Mouse (Mus musculus): Measurements from ENCODE around the gene Hoxb3.

The Hoxb3 gene

DNA sequence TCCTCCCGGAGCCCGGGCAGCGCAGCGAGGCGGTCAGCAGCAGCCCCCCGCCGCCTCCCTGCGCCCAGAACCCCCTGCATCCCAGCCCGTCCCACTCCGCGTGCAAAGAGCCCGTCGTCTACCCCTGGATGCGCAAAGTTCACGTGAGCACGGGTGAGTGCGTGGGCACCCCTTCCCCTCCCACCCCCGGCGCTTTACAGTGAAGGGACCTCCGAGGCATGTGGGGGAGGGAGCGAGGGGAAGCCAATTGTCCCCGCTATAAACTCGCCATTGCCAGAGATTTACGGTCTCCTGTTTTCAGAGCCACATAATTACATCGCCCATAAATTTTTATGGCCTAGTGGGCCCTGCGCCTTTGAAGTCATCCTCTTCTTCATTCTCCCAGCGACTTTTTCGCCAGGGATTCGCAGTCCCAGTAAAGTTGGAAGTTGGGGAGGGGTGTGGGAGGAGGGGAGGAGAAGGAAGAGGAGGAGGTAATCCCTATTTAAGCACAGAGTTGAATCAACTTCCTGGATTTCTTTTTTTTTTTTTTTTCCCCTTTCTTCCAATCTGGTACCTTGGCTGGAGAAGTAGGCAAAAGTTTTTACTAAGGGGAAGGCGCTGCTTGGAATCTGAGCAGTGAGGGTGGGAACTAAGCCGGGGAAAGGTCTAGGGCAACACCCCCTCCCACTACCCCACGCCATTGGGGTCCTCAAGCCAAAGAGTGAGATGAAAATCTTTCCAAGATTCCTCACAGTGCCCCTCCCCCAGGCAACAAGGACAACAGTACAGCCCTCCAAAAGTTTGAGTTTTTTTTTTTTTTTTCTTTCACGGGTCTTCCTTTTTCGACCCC lies 3.8 kb upstream of the Hoxb3 start:
- DNase-seq, result no peak

DNA sequence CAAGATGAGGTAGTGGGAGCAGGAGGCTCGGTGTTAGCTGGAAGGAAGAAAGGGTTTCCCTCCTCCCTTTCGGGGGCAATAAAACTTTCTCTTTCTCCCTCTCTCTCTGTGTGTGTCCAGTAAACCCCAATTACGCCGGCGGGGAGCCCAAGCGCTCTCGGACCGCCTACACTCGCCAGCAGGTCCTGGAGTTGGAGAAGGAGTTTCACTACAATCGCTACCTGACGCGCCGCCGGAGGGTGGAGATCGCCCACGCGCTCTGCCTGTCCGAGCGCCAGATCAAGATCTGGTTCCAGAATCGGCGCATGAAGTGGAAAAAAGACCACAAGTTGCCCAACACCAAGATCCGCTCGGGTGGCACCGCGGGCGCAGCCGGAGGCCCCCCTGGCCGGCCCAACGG lies 3.2 kb upstream of the Hoxb3 start:
- DNase-seq, result no peak

DNA sequence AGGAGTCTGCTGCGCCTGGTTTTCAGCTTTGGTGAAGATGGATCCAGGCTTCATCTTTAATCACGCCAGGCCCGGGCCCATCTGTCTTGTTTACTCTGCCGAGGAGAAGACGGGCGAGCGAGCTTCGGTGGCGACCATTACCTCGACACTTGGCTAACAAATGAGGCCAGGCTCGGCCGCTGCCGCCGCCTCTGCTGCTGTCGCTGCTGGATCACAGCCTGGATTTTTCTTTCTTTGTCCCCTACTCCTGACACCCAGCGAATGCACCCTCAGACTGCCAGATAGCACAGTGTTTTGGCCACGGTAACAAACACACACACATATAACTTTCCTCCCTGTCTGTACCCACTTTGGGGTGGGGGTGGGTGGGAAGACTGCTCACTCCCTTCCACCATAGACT lies 2.4 kb upstream of the Hoxb3 start:
- no peak for DNase-seq

DNA sequence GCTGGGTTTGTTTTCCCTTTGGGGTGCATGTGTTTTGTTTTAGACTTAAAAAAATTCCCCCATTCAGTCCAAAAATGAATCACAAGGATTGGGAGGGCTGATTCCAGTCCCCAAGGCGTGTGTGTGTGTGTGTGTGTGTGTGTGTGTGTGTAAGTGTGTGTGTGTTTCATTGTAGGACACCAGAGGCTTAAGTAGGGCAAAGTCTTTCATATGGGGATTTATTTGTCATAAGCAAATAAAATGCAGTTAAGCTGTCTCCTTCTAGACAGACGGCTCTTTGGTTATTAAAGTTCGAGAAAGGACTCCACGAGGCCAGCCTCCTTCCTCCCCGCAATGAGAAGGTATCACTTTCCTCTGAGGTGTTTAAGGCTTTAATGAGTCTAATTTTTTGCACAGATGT lies 1.3 kb upstream of the Hoxb3 start:
- no peak for DNase-seq

DNA sequence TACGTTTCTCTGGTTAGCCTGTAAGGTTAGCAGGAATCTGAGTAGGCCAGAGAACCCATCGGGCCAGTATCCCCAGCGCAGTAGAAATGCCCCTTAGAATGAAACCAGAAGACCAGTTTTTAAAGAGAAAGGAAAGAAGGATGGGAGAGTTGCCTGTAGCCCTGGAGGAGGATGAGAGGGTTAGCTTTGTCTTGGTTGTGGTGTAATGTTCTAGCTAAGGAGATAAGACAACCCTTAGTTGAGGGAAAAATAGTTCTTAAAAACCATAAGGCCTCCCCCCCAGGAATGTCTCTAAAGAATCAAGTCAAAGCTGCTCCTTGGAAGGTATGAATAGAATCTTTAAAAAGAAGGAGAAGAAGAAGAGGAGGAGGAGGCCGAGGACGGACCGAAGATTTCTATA lies 388 bp upstream of the Hoxb3 start:
- DNase-seq, result no peak

DNA sequence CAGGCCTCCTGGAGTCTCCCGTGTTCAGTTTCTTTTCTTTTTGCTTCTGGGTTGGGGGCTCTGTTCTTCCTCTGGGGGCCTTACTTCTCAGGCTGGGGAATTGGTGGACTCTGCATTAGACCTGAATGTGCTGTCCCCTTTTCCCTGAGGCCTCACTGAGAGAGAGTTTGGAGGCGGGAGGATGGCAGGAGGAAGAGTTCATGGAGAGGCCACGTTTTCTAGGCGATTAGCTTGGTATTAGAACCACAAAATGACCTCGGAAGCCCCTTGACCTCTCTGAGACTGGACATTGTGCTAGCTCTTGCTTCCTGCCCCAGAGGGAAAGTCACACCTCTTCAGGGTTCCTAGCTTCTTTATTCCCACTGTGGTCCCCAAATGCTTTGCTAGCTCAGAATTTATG lies 999 bp downstream of the Hoxb3 start:
- no peak for DNase-seq

DNA sequence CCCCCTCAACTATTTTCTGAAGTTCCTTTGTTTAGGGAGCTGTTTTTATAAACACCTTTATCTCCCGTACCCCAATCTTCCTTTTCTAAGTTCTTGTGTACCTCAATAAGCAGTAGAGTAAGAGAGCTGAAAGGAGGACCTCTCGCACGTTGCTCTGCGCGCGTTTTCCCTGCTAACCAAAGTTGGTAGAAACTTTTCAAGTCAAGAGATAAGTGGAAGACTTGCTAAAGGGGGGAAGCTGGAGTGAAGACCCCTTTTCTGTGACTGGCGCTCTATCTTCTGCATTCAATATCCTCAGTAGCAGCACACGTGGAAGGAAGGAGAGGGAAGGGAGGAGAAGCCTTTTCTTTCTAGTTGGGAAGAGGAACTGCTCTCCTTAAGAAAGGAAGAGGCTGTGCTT lies 1.8 kb downstream of the Hoxb3 start:
- no peak for DNase-seq

DNA sequence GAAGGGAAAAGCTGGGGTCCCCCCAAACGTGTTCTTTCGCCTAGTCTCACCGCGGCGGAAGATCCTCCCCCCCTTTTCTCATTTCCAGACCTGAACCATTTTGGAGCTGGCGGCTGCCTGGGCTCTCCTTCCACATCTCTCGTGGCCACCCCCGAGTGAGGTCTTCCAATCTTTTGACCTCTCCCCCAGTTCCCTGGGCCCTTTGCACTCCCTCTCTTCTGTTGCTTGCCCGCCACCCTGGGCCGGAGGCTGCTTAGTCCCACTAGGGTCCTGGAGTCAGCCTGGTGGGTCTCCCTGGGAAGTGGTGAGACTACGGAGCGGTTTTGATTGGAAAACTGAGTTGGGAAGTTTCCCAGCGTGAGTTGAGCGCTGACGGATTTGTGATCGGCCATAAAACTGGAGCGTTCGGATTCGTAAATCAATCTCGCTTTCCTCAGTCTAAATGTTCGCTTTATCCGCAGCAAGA lies 2.7 kb downstream of the Hoxb3 start:
- DNase-seq, result no peak

DNA sequence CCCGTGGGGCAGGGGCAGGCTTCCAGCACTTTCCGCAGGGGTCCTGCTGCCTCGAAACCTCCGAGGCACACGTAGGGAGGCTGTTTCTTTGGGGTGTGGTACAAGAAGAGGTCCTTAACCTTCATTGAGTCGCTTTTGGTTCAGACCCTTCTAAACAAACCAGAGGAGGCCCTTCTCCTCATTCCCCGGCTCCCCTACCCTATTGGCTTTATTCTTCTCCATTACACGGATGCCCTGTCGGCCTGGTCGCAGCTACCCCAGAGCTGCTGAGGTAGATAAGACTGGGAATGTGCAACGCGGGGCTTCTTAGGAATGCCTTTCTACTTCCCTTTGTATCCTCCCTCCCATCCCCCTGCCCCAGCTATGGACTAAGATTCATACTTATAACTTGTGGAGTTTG lies 3.6 kb downstream of the Hoxb3 start:
- no peak for DNase-seq

DNA sequence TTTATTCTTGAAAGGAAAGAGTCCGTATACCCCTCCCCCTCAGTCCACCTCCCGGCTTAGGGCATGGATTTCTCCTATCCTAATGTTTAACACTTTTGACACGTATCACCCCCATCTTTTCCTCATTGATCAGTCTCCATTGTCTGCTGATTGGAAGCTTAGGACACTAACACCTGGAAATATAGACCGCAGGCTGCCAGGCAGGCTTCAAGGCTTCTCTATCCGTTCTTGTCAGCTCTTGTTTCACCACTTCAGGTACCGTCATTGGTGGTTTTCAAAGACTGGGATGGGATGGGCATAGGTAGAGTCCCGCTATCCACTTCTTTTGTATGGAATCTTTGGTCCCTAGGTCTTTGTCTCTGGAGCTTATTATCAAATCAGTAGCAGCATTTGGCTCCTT lies 4.0 kb downstream of the Hoxb3 start:
- no peak for DNase-seq

DNA sequence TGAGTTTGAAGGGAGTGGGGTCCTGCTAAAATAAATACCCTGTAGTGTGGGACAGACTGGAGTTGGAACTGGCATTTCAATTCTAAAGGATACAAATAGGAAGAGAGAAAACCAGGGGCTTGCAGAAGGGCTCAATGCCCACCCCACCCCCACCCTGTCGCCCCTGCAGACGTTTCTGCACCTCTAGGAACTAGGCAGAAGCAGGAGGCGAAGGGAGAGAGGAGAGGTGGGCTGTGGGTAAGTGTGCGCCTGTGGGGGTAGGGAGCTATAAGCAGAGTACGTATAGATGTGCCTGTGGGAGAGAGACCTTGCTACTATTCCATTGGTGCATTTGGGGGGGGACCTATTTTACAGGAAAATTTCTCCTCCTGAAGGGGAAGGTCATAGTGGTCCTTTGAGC lies 4.6 kb downstream of the Hoxb3 start:
- DNase-seq, result no peak

DNA sequence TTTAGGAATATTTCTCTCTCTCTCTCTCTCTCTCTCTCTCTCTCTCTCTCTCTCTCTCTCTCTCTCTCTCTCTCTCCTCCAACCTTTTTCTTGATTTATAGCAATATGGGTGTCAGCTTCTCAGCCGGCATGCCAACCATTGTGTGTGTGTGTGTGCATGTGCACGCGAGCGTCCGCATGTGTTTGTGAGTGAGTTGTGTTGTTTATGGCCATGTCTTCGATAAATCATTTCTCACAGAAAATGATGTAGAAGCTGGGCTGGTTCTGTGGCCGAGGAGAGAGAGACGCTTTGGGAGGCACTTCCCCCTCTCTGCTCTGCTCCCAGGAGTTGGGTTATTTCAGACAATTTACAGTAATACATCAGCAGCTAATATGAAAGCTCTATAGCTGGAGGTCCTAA lies 5.5 kb downstream of the Hoxb3 start:
- DNase-seq, result no peak

DNA sequence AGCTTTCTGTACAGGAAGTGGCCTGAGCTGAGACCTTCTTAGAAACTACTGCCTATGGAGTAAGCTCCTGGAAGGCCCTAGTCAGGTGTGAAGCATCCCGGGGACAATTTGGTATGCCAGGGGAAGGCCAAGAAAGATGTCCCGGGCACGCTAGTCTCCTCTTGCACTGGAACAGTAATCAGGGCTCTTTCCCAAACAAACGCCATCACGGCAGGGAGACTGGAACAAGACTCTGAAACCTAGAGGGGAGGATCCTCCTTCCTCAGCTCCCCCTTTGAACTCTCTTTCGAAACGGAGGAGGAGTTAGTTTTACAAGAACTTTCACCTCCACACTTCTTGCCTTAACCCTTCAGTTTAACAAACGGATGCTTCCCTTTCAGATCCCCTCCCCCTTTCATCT lies 9.0 kb downstream of the Hoxb3 start:
- no peak for DNase-seq

DNA sequence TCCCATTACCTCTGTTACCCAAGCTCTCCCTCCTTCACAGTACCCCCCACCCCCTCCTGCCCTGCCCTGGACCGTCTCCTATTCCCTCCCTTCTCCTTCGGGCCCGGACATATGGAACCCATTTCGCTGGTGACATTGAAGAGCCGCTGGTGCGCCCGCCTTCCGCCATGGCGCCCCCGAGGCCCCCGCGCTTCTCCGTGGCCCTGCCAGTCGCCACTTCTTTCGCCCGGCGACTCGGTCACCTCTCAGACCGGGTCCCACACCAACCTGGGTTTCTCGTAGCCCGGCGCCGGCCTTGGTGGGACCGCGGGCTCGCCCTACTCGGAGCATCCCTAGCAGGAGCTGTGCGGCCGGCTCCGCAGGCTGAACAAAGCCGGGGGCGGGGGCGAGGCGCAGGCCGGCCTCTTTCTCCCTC lies 9.5 kb downstream of the Hoxb3 start:
- no peak for DNase-seq

DNA sequence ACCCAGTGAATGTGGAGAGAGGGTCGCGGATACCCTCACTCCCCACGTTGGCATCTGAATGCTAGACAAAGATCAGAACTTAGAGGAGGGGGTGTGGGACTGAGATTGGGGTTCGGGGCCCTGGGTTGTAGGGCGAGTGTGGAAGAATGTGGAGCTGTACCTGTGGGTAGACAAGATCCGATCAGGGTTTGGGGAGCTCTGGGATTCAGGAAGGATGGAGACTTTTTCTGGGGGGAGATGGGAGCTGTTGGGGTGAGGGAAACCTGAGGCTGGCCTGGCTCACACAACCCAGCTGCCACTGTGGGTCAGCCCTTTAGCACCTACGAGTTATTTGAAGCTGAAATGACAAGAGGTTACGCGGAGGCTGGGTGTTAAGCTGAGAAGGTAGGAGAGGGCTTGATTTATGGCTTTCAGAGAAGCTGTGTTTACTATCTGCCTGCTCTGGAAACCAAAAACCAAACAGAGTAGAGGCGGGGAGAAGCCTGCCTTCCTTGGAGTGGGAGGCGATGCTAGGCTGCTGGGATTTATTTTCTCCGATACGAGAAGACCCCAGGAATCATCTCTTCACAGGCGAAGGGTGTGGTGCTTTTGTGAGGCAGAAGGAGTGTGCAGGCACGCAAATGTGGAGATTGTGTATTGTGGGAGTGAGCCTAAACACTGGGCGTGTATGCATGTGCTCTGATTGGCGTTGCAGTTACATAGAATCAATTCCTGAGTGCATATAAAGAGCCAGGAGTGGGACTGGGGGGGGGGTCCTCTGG lies 10.3 kb downstream of the Hoxb3 start:
- DNase-seq, result no peak

DNA sequence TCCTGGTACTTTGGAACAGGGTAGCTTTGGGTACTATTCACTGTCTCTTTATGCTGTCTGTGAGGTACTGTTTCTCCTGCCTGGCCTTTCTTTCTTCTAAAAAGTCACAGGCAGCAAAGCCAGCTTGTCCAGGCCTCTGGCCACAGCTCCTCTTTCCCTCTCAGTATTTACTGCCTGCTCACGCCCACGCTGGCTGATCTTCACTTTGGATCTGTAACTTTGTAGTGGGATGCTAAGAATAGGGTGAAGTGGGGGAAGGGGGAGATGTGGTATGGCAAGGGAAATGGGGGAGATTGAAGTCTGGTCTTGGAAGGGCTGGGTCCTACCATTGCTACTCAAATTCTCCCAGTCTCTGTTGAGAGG lies 10.9 kb downstream of the Hoxb3 start:
- no peak for DNase-seq

DNA sequence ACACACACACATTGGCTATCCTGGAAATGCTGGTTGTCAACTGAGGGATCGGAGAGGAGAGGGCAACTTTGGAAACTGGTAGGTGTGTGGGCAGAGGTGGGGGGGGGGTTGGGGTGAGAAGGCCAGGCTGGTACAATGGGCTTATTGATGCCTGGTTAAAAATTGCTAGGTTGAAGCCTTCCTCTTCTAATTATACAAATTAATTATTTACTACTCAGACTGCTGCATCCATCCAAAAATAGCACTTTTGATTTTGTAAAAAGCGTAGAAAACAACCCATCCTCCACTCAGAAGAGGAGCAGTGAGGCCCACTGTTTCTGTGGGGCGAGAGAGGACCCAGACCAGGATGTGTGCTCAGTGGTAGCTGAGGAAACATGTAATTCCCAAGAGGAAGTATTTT lies 11.9 kb downstream of the Hoxb3 start:
- no peak for DNase-seq

DNA sequence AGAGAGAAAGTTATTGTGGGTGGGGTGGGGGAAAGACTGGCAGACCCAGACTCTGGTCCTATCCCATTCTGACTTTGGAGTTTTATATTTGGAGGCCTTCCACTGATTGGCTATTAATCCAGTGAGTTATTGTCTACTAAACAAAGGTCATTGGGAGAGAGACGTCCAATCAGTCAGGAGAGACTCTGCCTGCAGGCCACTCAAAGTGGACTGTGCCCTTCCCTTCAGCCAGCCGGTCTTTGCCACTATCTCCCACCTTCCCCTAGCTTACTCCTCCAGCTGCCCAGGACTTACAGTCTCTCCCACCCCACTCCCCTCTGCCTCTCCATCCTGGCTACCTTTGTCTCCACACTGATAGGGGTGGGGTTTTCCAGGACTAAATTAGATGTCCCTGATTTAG lies 13.5 kb downstream of the Hoxb3 start:
- no peak for DNase-seq

DNA sequence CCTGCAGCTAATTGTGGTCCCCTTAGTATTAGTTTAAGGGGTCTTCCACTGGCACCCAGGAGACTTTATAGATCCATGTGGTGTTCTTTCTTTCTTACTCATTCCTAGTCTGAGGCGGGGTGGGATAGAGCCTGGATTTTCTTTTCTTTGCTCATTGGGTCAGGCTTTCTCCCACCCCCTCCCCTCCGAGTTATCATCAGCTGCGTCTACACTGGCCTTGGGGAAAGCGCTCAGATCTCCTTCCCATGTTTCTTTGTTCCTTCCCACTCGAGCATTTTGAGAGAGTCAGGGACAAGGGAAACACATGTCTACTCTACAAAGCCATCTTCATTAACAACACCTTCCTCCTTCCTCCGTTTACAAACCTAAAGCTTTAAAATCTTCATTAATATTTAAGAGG lies 13.9 kb downstream of the Hoxb3 start:
- DNase-seq, result no peak

DNA sequence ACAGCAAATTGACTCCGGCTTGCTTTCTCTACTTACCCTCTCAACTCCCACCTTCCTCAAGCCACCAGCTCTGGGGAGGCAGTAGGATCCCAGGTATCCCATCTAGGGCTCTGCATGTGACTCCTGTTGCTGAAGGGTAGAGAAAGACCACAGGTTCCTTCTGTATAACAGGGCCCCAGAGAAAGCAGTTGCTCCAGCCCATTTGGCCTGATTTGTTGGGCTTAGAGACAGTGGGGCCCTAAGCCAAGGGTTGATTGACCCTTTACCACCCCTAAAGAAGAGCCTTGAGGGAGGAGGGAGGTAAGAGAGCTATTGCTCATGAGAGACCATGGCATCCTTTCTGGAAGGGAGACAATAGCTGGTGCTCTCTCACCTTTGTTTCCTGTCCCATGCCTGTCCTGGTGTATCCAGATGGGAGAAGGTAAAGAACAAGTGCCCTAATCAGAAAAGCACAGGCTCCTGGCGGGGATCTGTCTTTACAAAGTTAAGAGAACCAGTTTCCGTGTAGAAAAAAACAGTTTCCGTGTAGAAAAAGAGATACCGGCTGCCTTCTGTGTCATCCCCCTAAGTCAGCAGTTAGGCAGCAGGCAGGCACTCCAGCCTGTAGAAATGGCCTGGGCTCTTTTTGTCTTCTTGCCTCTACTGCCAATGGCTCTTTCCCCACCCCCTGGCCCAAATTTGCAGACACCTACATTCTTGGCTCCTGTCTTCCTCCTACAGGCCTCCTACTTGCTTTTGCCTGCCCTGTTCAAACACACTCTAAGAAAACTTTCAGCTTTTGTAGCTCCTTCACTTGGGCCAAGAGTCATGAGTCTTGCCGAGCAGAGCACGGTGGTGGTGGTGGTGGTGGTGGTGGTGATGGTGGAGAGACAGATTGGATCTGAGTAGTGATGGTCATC lies 16.1 kb downstream of the Hoxb3 start:
- DNase-seq, result no peak

DNA sequence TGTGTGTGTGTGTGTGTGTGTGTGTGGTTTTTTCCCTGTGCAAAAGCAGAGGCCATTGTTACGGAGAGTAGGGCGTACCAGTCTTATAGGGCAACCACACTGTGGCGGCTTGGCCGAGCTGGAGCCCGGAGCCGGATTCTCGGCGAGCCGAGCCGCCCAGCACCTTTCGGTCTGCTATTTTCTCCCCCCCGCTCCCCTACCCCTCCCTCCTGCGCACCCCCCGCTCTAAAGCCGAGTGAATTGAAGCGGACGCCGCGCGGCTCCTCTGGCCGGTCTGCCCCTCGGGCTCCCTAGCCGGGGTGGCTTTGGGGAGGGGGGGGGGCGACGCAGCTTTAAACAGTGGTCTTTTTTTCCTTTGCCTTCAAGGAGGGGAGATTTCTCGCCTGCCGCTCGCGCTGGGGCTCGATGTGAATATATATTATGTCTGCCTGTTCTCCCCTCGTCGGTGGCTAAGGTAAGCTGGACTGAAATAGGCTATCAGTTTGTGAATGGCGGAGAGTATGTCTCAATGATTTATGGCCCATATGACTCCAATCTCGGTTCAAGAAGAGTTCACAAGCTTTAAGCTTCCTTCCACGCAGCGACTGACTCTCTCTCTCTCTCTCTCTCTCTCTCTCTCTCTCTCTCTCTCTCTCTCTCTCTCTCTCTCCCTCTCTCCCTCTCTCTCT lies 17.7 kb downstream of the Hoxb3 start:
- no peak for DNase-seq

DNA sequence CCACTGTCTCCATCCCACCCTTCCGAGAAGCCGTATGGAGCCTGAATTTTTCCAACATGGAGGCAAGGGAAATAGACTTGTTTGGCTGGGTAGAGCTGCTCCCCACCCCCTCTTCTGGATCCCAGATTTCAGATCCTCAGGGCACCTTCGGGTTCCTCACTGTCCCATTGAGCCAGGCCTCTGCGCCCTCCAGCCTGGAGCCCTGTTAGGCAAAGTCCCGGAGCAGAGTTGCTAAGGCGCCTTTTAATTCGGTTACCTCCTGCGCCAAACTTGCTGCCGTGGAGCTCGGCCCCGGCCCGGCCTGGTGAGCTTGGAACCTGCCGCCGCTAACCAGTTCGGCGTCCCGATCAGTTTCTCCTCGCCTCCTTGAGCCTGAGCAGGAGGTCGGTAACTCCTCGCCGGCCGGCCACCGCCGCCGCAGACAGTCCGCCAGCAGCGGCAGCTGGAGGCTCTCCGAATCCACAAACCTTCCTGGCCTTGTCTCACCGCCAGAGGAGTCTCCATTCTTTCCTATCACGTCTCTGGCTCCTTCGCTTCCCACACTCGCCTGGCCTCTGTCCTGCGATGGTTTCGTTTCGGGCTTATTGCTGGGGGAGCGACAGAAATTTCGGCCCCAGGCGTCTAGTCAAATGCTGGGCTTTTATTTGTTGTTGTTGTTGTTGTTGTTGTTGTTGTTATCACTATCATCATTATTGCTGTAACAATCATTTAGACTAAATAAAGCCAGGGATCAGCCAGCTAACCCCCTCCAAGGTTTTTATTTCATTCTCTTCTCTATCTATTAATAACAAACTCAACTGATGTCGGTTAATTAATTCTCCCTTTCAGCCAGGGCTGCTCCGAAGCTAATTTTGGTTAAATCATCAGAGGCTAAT lies 18.8 kb downstream of the Hoxb3 start:
- no peak for DNase-seq

Data from cerebellum, adult 9-10 months (tissue).